Mouse (Mus musculus) stomach, embryonic 14.5 days (tissue): ENCODE measurements around the gene Gsdme. TPM values are rescaled to one million over a fixed set of nuclear protein-coding genes. Genes with fewer than 3 reads are reported as not detected.

Experiments used
- ATAC-seq: fragments of 200-750 bp; cut with Nextera tagmentation; 2 replicates; pipeline ENCODE4 v1.8.0; 2017; ENCODE audit warnings: low read depth, moderate TSS enrichment; ENCODE audit not compliant: insufficient number of reproducible peaks, insufficient read depth, low FRiP score
- H3K27ac ChIP-seq: fragments of 300-500 bp; sonication (generic); 2 replicates; pipeline ENCODE4 v1.5.1; 2014; ENCODE audit warnings: mild to moderate bottlenecking, low read length, moderate library complexity, mixed read lengths
- H3K27me3 ChIP-seq: fragments of 300-500 bp; sonication (generic); 2 replicates; pipeline ENCODE4 v1.6.1; 2014; ENCODE audit warnings: low read length, control low read depth, mixed read lengths; ENCODE audit not compliant: control insufficient read depth, insufficient read depth
- H3K36me3 ChIP-seq: fragments of 300-500 bp; sonication (generic); 2 replicates; pipeline ENCODE4 v1.6.1; 2014; ENCODE audit warnings: mild to moderate bottlenecking, control low read depth, low read length, moderate library complexity, mixed read lengths; ENCODE audit not compliant: control insufficient read depth, insufficient read depth
- H3K4me1 ChIP-seq: fragments of 300-500 bp; sonication (generic); 2 replicates; pipeline ENCODE4 v1.6.1; 2014; ENCODE audit warnings: low read length, control low read depth, mixed read lengths; ENCODE audit not compliant: control insufficient read depth, insufficient read depth
- H3K4me2 ChIP-seq: fragments of 300-500 bp; sonication (generic); replicated peaks from 2 replicates; pipeline ENCODE4 v1.6.1; 2014; ENCODE audit warnings: low read depth, low read length, control low read depth
- H3K4me3 ChIP-seq: fragments of 300-500 bp; sonication (generic); 2 replicates; pipeline ENCODE4 v1.5.1; 2014; ENCODE audit warnings: low read depth, low read length, control low read depth
- H3K9ac ChIP-seq: fragments of 300-500 bp; sonication (generic); replicated peaks from 2 replicates; pipeline ENCODE4 v1.6.1; 2014; ENCODE audit warnings: low read depth, mild to moderate bottlenecking, control low read depth, low read length, moderate library complexity, mixed read lengths
- H3K9me3 ChIP-seq: fragments of 300-500 bp; sonication (generic); 2 replicates; pipeline ENCODE4 v1.6.1; 2016; ENCODE audit warnings: low read depth, low read length, control low read depth; ENCODE audit not compliant: control insufficient read depth
- WGBS: fragments of 180-500 bp; shearing (Covaris S2); extraction: QIAGEN DNeasy Blood & Tissue Kit; methylation state at CpG from one replicate; pipeline ENCODE4 v1.1.7; 2014; 5-methylcytosine and 5-hydroxymethylcytosine counted together
- polyA plus RNA-seq: library from polyadenylated mRNA; unstranded; fragments of >200 nt; fragmentation: Nextera tagmentation; extraction: Ambion mirVana; gene quantifications from 2 replicates; pipeline ENCODE4 v1.2.1, GENCODE M21; 2014

The Gsdme gene
- polyA plus RNA-seq, 1 experiment from 2014 or later, result 38.6 TPM

GRCm38 (mm10) chr6:50295136-50295535 lies 31.5 kb upstream of the Gsdme start:
- Histone ChIP-seq H3K36me3 (no peaks in the 10 kb centered on the region), H3K9ac (no peak overlapping the region), H3K9me3 (no peaks in the 10 kb centered on the region), H3K27me3 (no peaks in the 10 kb centered on the region), H3K4me1 (no peaks in the 10 kb centered on the region), H3K4me2 (no peak overlapping the region), H3K4me3 (no peak overlapping the region), H3K27ac (no peak overlapping the region)
- ATAC-seq, result no peak
- WGBS, result 85% methylated on average over 10 of the region's 10 CpGs

- 0 out of 2 replicates have a peak, but pooled peaks have one; percentile 33 for ATAC-seq
- H3K9me3 ChIP-seq, result no peaks in the 10 kb centered on the region
- no peak overlapping the region for H3K4me2 ChIP-seq
- H3K27ac ChIP-seq, result no peak overlapping the region
- no peak overlapping the region for H3K4me3 ChIP-seq
- H3K27me3 ChIP-seq, result no peaks in the 10 kb centered on the region
- H3K9ac ChIP-seq, result no peak overlapping the region
- WGBS, result 35% methylated on average over 1 of the region's 1 CpGs
- H3K36me3 ChIP-seq, result no peaks in the 10 kb centered on the region
- H3K4me1 ChIP-seq, result no peaks in the 10 kb centered on the region
Observed at GRCm38 (mm10) chr6:50294128-50294527, 30.5 kb upstream of the Gsdme start.

DNA sequence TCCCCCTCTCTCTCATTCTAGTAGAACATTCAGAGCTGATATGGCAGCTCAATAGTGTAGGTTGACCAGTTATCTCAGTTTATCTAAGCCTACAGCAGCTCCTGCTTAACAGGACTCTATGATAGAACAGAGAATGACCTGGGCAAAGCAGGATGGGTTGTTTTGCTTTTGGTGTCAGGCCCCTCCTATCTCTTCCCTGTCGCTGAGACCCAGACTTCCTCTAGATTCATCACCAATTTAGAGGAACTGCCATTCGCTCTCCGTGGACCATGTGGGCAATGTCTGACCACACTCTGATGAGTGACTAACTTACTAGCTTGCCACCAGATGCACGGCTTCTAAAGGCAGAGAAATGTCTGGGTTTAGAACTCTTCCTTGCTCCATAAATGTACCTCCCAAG lies 28.0 kb upstream of the Gsdme start:
- no peak overlapping the region for H3K4me3 ChIP-seq
- H3K27ac ChIP-seq, result no peak overlapping the region
- H3K9ac ChIP-seq, result no peak overlapping the region
- H3K27me3 ChIP-seq, result no peaks in the 10 kb centered on the region
- WGBS, result 80% methylated on average over 4 of the region's 4 CpGs
- no peaks in the 10 kb centered on the region for H3K4me1 ChIP-seq
- H3K4me2 ChIP-seq, result no peak overlapping the region
- no peaks in the 10 kb centered on the region for H3K9me3 ChIP-seq
- no peaks in the 10 kb centered on the region for H3K36me3 ChIP-seq
- no peak for ATAC-seq

- H3K27me3 ChIP-seq, result no peaks in the 10 kb centered on the region
- no peaks in the 10 kb centered on the region for H3K36me3 ChIP-seq
- no peak overlapping the region for H3K27ac ChIP-seq
- ATAC-seq, result no peak
- no peak overlapping the region for H3K9ac ChIP-seq
- H3K9me3 ChIP-seq, result no peaks in the 10 kb centered on the region
- no peak overlapping the region for H3K4me2 ChIP-seq
- H3K4me1 ChIP-seq, result no peaks in the 10 kb centered on the region
- WGBS, result 88% methylated on average over 3 of the region's 3 CpGs
- no peak overlapping the region for H3K4me3 ChIP-seq
Observed at GRCm38 (mm10) chr6:50286881-50287280, 23.2 kb upstream of the Gsdme start.

DNA sequence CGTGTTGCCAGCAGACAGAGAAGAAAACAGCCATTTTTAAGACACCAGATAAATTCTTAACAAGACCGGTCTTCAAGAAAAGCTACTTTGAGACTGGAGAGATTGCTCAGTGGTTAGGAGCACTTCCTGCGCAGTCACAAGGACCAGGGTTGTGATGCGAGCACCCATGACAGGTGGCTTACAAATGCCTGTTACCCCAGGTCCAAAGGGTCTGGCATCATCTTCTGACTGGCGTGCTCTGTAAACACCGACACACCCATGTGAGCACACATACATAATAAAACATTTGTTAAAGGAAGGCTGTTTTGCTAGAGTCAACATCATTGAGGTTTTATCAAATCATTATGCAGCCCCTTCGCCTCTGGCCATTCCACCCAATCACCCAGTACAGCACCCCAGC lies 16.0 kb upstream of the Gsdme start:
- ATAC-seq, result no peak
- Histone ChIP-seq H3K27ac (no peak overlapping the region), H3K36me3 (no peaks in the 10 kb centered on the region), H3K9ac (no peak overlapping the region), H3K4me3 (no peak overlapping the region), H3K4me2 (no peak overlapping the region), H3K4me1 (no peaks in the 10 kb centered on the region), H3K27me3 (no peaks in the 10 kb centered on the region), H3K9me3 (no peaks in the 10 kb centered on the region)
- 80% methylated on average over 7 of the region's 7 CpGs for WGBS

DNA sequence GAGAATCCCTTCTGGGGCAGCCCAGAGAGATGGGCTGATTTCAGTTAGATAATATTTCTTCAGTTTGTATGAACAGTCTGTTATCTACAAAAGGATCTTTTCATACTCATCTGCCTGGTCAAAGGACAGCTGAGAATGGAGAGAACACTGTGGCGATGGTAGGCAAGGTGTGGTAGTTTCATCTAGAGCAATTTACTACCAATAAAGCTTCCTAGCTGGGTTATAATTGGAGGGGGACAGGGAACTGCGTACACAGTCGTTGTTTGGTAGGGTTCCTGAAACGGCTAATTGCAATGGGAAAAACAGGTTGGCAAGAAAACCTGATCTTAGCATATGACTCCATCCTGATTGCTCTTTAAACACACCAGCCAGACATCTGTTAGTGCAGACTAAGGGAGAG lies 10.3 kb upstream of the Gsdme start:
- no peaks in the 10 kb centered on the region for H3K36me3 ChIP-seq
- H3K27me3 ChIP-seq, result no peaks in the 10 kb centered on the region
- 77% methylated on average over 4 of the region's 4 CpGs for WGBS
- H3K9me3 ChIP-seq, result no peaks in the 10 kb centered on the region
- no peak overlapping the region for H3K4me2 ChIP-seq
- ATAC-seq, result no peak
- no peak overlapping the region for H3K4me3 ChIP-seq
- no peak overlapping the region for H3K9ac ChIP-seq
- H3K4me1 ChIP-seq, result no peaks in the 10 kb centered on the region
- no peak overlapping the region for H3K27ac ChIP-seq

DNA sequence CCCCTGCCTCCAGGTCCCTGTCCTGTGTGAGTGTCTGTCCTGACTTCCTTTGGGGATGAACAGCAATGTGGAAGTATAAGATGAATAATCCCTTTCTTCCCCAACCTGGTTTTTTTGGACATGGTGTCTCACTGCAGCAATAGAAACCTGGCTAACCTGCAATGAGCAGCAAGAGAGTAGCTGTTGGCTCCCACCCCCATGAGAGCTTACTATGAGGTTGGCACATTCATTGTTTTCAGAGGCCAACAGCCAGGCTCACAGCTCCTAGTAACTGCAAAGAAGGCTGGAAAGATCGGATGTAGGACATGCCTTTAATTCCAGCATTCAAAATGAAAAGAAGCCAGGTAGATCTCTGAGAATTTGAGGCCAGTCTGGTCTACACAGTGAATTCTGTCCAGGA lies 9.8 kb upstream of the Gsdme start:
- Histone ChIP-seq H3K4me1 (no peaks in the 10 kb centered on the region), H3K4me3 (no peak overlapping the region), H3K27me3 (no peaks in the 10 kb centered on the region), H3K36me3 (no peaks in the 10 kb centered on the region), H3K9ac (no peak overlapping the region), H3K27ac (no peak overlapping the region), H3K4me2 (no peak overlapping the region), H3K9me3 (no peaks in the 10 kb centered on the region)
- WGBS, result 75% methylated on average over 1 of the region's 1 CpGs
- ATAC-seq, result no peak

- Histone ChIP-seq H3K9me3 (no peaks in the 10 kb centered on the region), H3K27ac (no peak overlapping the region), H3K4me1 (peaks cover 4% of the 10 kb centered on the region; the same call in 1 of the 2 replicates), H3K4me2 (peak overlapping the region; percentile 72), H3K9ac (no peak overlapping the region), H3K36me3 (no peaks in the 10 kb centered on the region), H3K4me3 (peak overlapping the region; percentile 47; the same call in 1 of the 2 replicates), H3K27me3 (no peaks in the 10 kb centered on the region)
- 35% methylated on average over 7 of the region's 7 CpGs for WGBS
- ATAC-seq, result no peak
Observed at GRCm38 (mm10) chr6:50262310-50262709, 1.4 kb downstream of the Gsdme start.

DNA sequence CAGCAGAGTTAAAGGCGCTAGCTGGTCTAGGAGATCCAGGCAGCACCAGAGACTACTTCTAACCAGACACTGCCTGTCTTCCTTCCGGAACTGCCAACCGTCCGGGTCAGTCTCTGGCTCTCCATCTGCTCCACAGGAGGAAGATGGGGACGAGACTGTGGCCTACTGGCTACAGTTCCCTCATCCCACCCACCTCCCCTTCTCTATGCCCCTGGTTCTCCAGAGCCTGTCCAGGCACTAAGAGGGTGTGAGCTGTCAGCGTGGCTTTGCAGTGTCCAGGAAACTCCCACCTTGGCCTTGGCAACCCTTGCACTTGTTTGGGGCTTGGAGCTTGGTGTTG lies 1.8 kb downstream of the Gsdme start:
- ATAC-seq, result no peak
- 3% methylated on average over 6 of the region's 6 CpGs for WGBS

More for the DNA sequence above, 1.8 kb downstream of the Gsdme start:
- Histone ChIP-seq H3K36me3 (no peaks in the 10 kb centered on the region), H3K4me1 (peaks cover 4% of the 10 kb centered on the region; the same call in 1 of the 2 replicates), H3K4me2 (peak overlapping the region; percentile 72), H3K9ac (peak overlapping the region; percentile 28), H3K9me3 (no peaks in the 10 kb centered on the region), H3K27ac (no peak overlapping the region), H3K4me3 (peak overlapping the region; percentile 47), H3K27me3 (no peaks in the 10 kb centered on the region)
